Mouse (Mus musculus) T-helper 17 cell (primary cell): ENCODE measurements around the gene Tmem255a.

Experiments used
- in situ Hi-C, 2 experiments: fragments of 300-600 bp; cut with MboI, MseI; formaldehyde crosslinking; loops; 1 replicate in 1 of 2; 2 replicates in 1 of 2; pipeline ENCODE4 v1.15.1; 2025; ENCODE audit warnings: high pct_unique_total_duplicates in 2 of 2

Gene Tmem255a

DNA sequence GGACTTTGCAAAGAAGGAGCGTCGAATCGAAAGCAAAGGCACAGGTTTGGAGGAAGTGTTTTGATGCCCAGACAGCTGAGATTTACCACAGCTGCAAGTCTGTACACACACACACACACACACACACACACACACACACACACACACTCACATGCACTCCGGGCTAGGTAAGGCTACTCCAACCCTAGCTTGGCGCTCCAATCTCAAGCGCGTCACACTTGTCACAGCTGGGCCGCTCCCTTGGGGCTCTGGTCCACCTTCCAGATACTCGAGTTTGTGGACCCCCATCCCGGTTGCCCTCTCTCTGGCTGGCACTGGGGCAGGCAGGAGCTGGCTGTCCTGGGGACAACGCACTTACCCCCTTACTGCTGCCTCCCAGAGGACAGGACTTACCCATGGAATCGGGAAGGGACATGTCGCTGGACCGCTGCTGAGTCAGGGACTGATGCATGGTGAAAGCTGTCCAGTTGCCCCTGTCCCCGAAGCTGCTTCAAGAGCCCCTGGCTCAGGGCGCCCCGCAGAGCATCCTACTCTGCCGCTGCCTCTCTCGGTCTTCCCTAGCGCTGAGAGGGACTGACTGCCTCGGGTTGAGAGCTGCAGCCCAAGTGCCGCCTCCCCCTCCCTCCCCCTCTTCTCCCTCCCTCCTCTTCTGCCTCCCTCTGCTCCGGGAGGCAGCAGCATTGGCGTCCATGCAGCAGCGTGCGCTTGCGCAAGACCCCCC is at the start of gene Tmem255a:
TSS of gene Tmem255a (minus strand) at position 589 of the 721 bp plus-strand sequence.
- in situ Hi-C loops, result loop anchor here in 1 of 2 experiments (5.0 kb wide), 1 partner anchor 175 kb away; no protein-coding TSS in a partner anchor

GRCm38 (mm10) chrX:38259610-38260009 is 7.4 kb upstream of the Tmem255a start:
- in situ Hi-C loops, result no loop called here

- in situ Hi-C loops, result loop anchor here in 1 of 2 experiments (5.0 kb wide), 1 partner anchor 177 kb away; no protein-coding TSS in a partner anchor
Measured at GRCm38 (mm10) chrX:38250352-38250950, 1.8 kb downstream of the Tmem255a start.

DNA sequence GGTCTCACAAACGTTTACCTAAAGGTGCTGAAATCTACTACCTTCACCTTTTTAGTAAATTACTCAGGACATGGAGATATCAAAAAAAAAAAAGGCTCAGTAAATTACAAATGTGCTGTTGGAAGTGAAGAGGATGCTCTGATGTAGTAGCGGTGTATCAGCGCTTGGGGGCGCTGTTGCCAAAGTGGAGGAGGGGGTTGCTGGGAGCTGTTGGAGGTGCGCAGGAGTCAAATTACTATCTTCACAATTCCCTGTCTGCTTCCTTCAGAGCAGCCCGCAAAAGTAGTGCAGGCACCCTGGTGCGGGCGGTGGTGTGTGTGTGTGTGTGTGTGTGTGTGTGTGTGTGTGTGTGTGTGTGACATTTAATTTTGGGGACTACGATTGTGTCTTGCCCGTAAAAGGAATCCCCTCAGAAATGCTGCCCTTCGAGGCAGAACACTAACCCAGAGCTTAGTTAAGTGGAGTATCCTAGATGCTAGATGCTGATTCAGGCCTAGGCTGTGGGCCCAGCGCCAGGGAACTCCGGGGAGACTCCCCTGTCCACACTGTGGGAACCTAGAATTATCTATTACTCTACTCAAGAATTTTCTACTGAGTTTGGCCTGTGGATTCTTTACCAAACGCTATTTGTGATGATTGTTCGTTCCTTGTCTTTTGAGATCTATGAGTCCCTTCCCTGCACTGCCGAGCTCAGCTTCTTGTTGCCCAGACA is 2.4 kb downstream of the Tmem255a start:
- in situ Hi-C loops, result loop anchor here (5.0 kb wide), 1 partner anchor 178 kb away; no protein-coding TSS in a partner anchor

- in situ Hi-C loops, result loop anchor here in 1 of 2 experiments (5.0 kb wide), 1 partner anchor 180 kb away; no protein-coding TSS in a partner anchor
Measured at GRCm38 (mm10) chrX:38247601-38248000, 4.6 kb downstream of the Tmem255a start.

DNA sequence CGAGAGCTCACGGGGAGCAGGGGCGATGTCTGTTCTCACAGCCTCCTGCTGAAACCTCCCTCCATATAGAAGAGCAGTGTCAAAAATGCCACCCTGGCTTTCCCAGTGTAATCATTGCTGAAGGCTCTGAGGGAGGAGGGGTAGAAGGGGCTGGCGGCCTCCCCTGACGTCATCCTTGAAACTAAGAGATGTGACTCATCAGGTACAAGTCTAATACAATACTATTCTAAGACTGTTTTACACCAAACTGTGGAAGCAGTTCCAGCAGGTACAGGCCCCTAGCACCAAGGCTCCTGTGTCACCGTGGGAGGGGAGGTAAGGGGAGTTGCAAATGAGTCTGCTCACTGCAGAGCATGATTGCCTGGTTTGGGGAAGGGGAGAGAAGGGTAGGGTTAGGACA is 5.1 kb downstream of the Tmem255a start:
- in situ Hi-C loops, result loop anchor here in 1 of 2 experiments (5.0 kb wide), 1 partner anchor 180 kb away; no protein-coding TSS in a partner anchor

DNA sequence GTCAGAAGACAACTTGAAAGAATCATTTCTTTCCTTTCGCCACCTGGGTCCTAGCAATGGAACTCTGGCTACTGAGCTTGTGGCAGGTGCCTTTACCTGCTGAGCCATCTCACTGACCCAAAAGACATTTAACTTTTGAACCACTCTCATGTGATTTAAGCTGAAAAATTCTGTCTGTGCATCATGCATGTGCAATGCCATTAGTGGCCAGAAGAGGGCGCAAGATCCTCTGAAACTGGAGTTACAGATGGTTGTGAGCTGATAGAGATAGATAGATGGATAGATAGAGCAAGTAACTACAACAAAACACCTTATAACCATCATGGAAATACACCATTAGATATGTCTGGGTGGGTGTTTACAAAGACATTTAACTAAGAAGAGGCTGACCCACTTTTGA is 14.5 kb downstream of the Tmem255a start:
- in situ Hi-C loops, result loop anchor here (5.0 kb wide), 2 partner anchors 45 to 60 kb away; no protein-coding TSS in a partner anchor

- in situ Hi-C loops, result no loop called here
Measured at GRCm38 (mm10) chrX:38229888-38230287, 22.4 kb downstream of the Tmem255a start.

- in situ Hi-C loops, result no loop called here
Measured at GRCm38 (mm10) chrX:38222757-38223156, 29.5 kb downstream of the Tmem255a start.

DNA sequence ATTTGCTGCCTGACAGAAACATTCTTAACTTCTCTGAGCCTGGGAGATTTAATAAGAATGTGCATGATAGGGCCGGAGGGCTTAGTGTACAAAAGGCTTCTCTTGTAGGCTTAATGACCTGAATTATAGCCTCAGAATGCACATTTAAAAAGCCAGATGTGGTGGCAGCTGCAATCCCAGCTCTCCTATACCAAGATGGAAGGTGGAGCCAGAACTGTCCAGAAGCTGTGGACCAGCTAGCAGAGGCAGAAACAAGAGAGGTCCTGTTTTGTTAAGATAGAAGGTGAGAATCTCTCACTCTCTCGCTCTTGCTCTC is 34.6 kb downstream of the Tmem255a start:
- in situ Hi-C loops, result no loop called here

DNA sequence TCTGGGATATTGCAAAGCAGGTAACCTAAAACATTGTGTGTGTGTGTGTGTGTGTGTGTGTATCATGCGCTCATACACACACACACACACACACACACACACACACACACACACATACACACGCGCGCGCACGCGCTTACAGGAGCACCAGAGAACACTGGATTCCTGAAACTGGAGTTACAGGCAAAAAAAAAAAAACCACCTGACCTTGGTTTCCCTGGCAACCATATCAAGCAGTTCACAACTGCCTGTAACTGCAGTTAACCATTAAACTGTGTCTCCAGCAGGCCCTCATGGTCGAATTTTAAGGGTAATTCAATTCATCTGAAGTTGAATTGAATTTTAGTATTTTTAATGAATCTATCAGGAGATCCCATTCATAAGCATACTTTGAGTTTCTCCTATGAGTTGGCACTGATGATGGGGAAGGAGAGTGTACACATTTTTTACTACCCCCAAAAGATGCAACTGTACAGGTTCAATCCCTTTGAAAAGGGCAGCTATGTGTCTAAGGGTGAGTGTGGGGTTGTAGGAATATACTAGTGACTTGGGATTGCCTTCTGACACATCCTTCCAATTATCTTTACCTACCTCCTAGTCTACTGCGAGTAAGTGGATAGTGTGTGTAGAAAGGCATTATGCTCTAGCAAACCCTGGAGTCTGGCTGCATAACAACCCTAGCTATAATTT is 35.1 kb downstream of the Tmem255a start:
- in situ Hi-C loops, result no loop called here

DNA sequence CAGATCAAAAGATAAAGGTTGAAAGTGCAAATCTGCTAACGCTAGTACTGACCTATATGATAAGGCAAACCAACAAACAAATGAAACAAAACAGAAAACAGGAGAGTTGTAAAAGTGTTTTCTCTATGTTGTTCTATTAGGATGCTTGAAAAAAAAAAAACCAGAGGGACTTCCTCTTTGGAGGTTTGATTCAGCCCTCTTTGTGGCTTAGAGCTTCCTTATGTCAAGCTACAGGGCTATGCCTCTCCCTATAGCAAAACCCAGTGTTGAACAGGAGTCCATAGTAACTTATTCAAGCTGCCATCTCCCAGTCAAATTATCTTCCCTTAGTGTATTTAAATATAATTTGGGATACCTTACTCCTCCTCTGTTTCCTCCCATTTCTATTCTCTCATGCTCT is 44.8 kb downstream of the Tmem255a start:
- in situ Hi-C loops, result no loop called here

- in situ Hi-C loops, result no loop called here
Measured at GRCm38 (mm10) chrX:38201816-38202215, 50.4 kb downstream of the Tmem255a start.

- in situ Hi-C loops, result loop anchor here in 1 of 2 experiments (5.0 kb wide), 1 partner anchor 47 kb away; no protein-coding TSS in a partner anchor
Measured at GRCm38 (mm10) chrX:38190458-38190764, 61.8 kb downstream of the Tmem255a start.

DNA sequence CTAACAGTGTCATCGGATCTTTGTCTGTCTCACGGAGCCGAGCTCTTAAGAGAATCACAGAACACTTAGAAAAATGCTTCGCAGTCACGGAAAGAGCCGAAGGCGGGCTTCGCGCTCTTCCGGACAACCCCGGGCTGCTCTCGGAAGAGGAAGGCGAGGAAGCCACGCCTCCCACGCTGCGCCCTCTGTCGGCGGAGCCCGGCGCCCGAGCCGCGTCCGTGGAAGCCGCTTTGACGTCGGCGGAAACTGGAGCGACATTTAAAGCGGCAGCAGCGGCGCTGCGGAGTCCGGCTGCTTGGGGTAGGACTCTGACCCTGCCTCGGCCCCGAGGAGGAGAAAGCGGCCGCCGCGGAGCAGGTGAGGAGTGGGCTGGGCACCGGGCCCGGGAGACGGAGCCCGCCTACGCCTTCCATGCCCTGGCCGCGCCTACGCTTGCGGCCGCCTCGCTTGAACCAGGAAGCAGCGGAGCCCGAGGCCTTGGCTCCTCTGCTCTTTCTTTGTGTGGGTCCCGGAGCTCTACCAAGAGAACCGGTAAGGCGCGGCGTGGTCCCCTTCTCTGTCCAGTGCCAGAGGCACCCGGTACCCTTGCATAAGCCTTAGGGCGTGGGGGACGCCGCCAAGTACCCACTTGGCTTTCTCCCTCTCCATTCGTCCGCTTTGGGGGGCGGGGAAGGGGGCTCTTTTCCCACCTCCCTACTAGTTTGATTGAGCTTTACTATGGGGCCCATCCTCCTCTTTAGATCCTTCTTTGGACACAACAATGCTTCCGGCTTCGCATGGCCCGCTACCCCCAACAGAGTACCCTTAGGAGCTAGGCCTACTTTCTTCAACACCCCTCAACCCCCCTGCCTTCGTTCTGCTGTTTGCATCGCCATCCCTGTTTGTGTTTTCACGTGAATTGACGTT is 62.4 kb downstream of the Tmem255a start, which contains the start of gene Zbtb33:
TSS of gene Zbtb33 (plus strand) at position 242 of the 906 bp plus-strand sequence.
- in situ Hi-C loops, result loop anchor here (5.0 kb wide), 2 partner anchors 47 to 447 kb away; partner anchors contain the start of gene C1galt1c1 (in 1 of the 2)

- in situ Hi-C loops, result loop anchor here in 1 of 2 experiments (5.0 kb wide), 1 partner anchor 452 kb away; the partner anchor contains the start of gene C1galt1c1
Measured at GRCm38 (mm10) chrX:38185520-38185919, 66.7 kb downstream of the Tmem255a start.

DNA sequence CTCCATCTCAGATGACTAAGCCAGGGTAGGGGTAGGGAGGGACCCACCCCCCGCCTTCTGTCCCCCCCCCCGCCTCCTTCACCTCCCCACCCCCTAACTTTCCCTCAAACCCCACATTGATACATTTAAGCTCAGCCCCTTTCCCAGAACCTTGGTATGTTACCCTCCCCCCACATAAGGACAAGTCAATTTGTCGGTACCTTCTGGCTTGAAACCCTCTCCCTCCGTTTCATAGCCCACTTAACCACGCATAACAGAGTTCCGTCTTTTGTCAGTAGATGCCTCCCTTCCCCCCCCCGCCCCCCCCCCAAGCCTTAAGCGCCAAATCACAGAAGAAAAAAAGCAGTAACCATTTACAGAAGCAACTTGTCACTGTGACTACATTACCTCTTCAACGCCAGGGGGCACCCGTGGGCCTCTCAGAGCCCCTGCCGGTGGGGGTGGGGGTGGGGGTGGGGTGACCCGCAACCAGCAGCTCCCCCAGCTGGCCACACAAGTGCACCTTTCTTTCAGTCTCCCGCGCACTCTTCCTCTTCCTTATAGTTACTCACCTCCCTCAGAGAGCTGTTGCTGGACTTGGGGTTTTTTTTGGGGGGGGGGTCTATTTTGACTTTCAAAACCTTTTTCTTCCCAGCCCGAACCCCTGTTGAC is 70.5 kb downstream of the Tmem255a start:
- in situ Hi-C loops, result no loop called here

DNA sequence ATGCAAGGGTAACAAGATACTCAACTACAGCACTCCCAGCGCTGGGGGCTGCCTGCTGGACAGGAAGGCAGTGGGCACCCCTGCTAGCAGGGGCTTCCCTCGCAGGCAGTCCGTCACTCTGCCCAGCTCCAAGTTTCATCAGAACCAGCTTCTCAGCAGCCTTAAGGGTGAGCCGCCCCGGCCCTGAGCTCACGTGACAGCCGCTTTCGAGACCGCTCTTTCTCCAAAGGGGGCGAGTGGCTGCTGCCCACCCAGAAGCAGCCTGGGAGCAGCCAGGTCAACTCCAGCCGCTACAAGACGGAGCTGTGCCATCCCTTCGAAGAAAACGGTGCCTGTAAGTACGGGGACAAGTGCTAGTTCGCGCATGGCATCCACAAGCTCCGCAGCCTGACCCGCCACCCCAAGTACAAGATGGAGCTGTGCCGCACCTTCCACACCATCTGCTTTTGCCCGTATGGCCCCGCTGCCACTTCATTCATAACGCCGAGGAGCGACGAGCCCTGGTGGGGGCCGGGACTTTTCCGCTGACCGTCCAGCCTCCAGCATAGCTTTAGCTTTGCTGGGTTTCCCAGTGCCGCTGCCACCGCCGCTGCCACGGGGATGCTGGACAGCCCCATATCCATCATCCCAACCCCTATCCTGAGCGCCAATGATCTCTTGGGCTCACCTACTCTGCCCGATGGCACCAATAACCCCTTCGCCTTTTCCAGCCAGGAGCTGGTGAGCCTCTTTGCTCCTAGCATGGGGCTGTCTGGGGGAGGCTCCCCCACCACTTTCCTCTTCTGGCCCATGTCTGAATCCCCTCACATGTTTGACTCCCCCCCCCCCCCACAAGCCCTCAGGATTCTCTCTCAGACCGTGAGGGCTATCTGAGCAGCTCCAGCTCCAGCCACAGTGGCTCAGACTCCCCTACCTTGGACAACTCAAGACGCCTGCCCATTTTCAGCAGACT is 71.3 kb downstream of the Tmem255a start:
- in situ Hi-C loops, result no loop called here

- in situ Hi-C loops, result loop anchor here in 1 of 2 experiments (10.0 kb wide), 1 partner anchor 1865 kb away; no protein-coding TSS in a partner anchor
Measured at GRCm38 (mm10) chrX:38179891-38180310, 72.3 kb downstream of the Tmem255a start.
